Mouse (Mus musculus) forebrain, embryonic 16.5 days (tissue): ENCODE data around the gene Efhd2. TPM values are rescaled to one million over a fixed set of nuclear protein-coding genes. Genes with fewer than 3 reads are reported as not detected.
A peak's percentile ranks its signal among the peaks of the same experiment; 100 is the strongest.

Experiments used
- ATAC-seq: fragments of 200-750 bp; cut with Nextera tagmentation; 2 replicates; pipeline ENCODE4 v1.8.0; 2017; ENCODE audit warnings: mild to moderate bottlenecking, moderate library complexity
- H3K27ac ChIP-seq: fragments of 300-500 bp; sonication (generic); 2 replicates; pipeline ENCODE4 v1.5.1; 2014; ENCODE audit warnings: low read length, control low read depth
- H3K27me3 ChIP-seq: fragments of 300-500 bp; sonication (generic); replicated peaks from 2 replicates; pipeline ENCODE4 v1.6.1; 2014; ENCODE audit warnings: low read length; ENCODE audit not compliant: control insufficient read depth, insufficient read depth
- H3K36me3 ChIP-seq: fragments of 300-500 bp; sonication (generic); 2 replicates; pipeline ENCODE4 v1.6.1; 2014; ENCODE audit not compliant: control insufficient read depth, insufficient read depth
- H3K4me1 ChIP-seq: fragments of 300-500 bp; sonication (generic); replicated peaks from 2 replicates; pipeline ENCODE4 v1.6.1; 2014; ENCODE audit warnings: low read length; ENCODE audit not compliant: control insufficient read depth, insufficient read depth
- H3K4me2 ChIP-seq: fragments of 300-500 bp; sonication (generic); 2 replicates; pipeline ENCODE4 v1.6.1; 2014; ENCODE audit warnings: mild to moderate bottlenecking, low read length, control low read depth
- H3K4me3 ChIP-seq: fragments of 300-500 bp; sonication (generic); replicated peaks from 2 replicates; pipeline ENCODE4 v1.5.1; 2014; ENCODE audit warnings: mild to moderate bottlenecking, low read length, control low read depth
- H3K9ac ChIP-seq: fragments of 300-500 bp; sonication (generic); replicated peaks from 2 replicates; pipeline ENCODE4 v1.6.1; 2014; ENCODE audit warnings: low read depth, low read length, control low read depth
- H3K9me3 ChIP-seq: fragments of 300-500 bp; sonication (generic); 2 replicates; pipeline ENCODE4 v1.6.1; 2016; ENCODE audit warnings: low read length; ENCODE audit not compliant: control insufficient read depth
- WGBS: fragments of 180-500 bp; shearing (Covaris S2); extraction: QIAGEN DNeasy Blood & Tissue Kit; methylation state at CpG from one replicate; pipeline ENCODE4 v1.1.7; 2014; 5-methylcytosine and 5-hydroxymethylcytosine counted together
- polyA plus RNA-seq: library from polyadenylated mRNA; unstranded; fragments of >200 nt; fragmentation: Nextera tagmentation; extraction: Ambion mirVana; gene quantifications from 2 replicates; pipeline ENCODE4 v1.2.1, GENCODE M21; 2015

Gene Efhd2
- polyA plus RNA-seq, 1 experiment from 2014 or later = 69.9 TPM

- ATAC-seq = no peak
- Histone ChIP-seq H3K9me3 (no peaks in the 10 kb centered on the region), H3K4me1 (peaks cover 46% of the 10 kb centered on the region), H3K27me3 (no peaks in the 10 kb centered on the region), H3K36me3 (no peaks in the 10 kb centered on the region), H3K9ac (no peak overlapping the region; the same call in none of the 2 replicates), H3K4me3 (peak overlapping the region; percentile 87), H3K27ac (no peak overlapping the region), H3K4me2 (peak overlapping the region; percentile 80)
- WGBS = 81% methylated on average over 9 of the region's 9 CpGs
Observed at GRCm38 (mm10) chr4:141872977-141873376, 1.7 kb downstream of the Efhd2 start.

GRCm38 (mm10) chr4:141871909-141872308 is 2.8 kb downstream of the Efhd2 start:
- Histone ChIP-seq H3K27me3 (no peaks in the 10 kb centered on the region), H3K4me2 (peak overlapping the region; percentile 80), H3K36me3 (no peaks in the 10 kb centered on the region), H3K4me1 (peaks cover 57% of the 10 kb centered on the region), H3K27ac (peak overlapping the region; percentile 34; the same call in 1 of the 2 replicates), H3K9me3 (no peaks in the 10 kb centered on the region), H3K4me3 (peak overlapping the region; percentile 87), H3K9ac (peak overlapping the region; percentile 1)
- peak; percentile 3; the same call in 1 of the 2 replicates for ATAC-seq
- WGBS = 47% methylated on average over 9 of the region's 9 CpGs

GRCm38 (mm10) chr4:141871333-141871725 is 3.4 kb downstream of the Efhd2 start:
- no peaks in the 10 kb centered on the region for H3K9me3 ChIP-seq
- peaks cover 63% of the 10 kb centered on the region for H3K4me1 ChIP-seq
- no peak overlapping the region for H3K4me3 ChIP-seq
- no peaks in the 10 kb centered on the region for H3K27me3 ChIP-seq
- 88% methylated on average over 3 of the region's 3 CpGs for WGBS
- H3K36me3 ChIP-seq = no peaks in the 10 kb centered on the region
- H3K9ac ChIP-seq = peak overlapping the region; percentile 1; the same call in 1 of the 2 replicates
- H3K4me2 ChIP-seq = peak overlapping the region; percentile 80
- peak overlapping the region; percentile 34; the same call in 1 of the 2 replicates for H3K27ac ChIP-seq
- no peak for ATAC-seq

- H3K4me1 ChIP-seq = peaks cover 64% of the 10 kb centered on the region
- no peak overlapping the region for H3K4me3 ChIP-seq
- no peaks in the 10 kb centered on the region for H3K36me3 ChIP-seq
- H3K9ac ChIP-seq = no peak overlapping the region
- H3K4me2 ChIP-seq = 0 out of 2 replicates have a peak overlapping the region, but pooled peaks have one; percentile 7
- WGBS = 57% methylated on average over 11 of the region's 11 CpGs
- ATAC-seq = no peak
- no peaks in the 10 kb centered on the region for H3K9me3 ChIP-seq
- peak overlapping the region; percentile 39; the same call in 1 of the 2 replicates for H3K27ac ChIP-seq
- H3K27me3 ChIP-seq = no peaks in the 10 kb centered on the region
Observed at GRCm38 (mm10) chr4:141870666-141871332, 3.9 kb downstream of the Efhd2 start.

- Histone ChIP-seq H3K9me3 (no peaks in the 10 kb centered on the region), H3K4me3 (no peak overlapping the region), H3K36me3 (no peaks in the 10 kb centered on the region), H3K4me2 (no peak overlapping the region), H3K27me3 (no peaks in the 10 kb centered on the region), H3K9ac (no peak overlapping the region), H3K4me1 (peaks cover 56% of the 10 kb centered on the region), H3K27ac (no peak overlapping the region)
- 78% methylated on average over 5 of the region's 5 CpGs for WGBS
- no peak for ATAC-seq
Observed at GRCm38 (mm10) chr4:141869436-141870215, 5.1 kb downstream of the Efhd2 start.

- no peaks in the 10 kb centered on the region for H3K36me3 ChIP-seq
- H3K27ac ChIP-seq = no peak overlapping the region
- ATAC-seq = no peak
- no peak overlapping the region for H3K4me2 ChIP-seq
- H3K4me1 ChIP-seq = peaks cover 43% of the 10 kb centered on the region
- no peaks in the 10 kb centered on the region for H3K27me3 ChIP-seq
- no peaks in the 10 kb centered on the region for H3K9me3 ChIP-seq
- WGBS = 55% methylated on average over 10 of the region's 10 CpGs
- no peak overlapping the region for H3K4me3 ChIP-seq
- no peak overlapping the region for H3K9ac ChIP-seq
Observed at GRCm38 (mm10) chr4:141868051-141868450, 6.7 kb downstream of the Efhd2 start.

GRCm38 (mm10) chr4:141867498-141867897 is 7.2 kb downstream of the Efhd2 start:
- Histone ChIP-seq H3K9me3 (no peaks in the 10 kb centered on the region), H3K4me3 (no peak overlapping the region), H3K9ac (0 out of 2 replicates have a peak overlapping the region, but pooled peaks have one; percentile 2), H3K36me3 (no peaks in the 10 kb centered on the region), H3K27me3 (no peaks in the 10 kb centered on the region), H3K4me1 (peaks cover 39% of the 10 kb centered on the region), H3K4me2 (peak overlapping the region; percentile 10; the same call in 1 of the 2 replicates), H3K27ac (peak overlapping the region; percentile 62)
- peak; percentile 52 for ATAC-seq
- 4% methylated on average over 4 of the region's 4 CpGs for WGBS

- Histone ChIP-seq H3K9me3 (no peaks in the 10 kb centered on the region), H3K27me3 (no peaks in the 10 kb centered on the region), H3K27ac (peak overlapping the region; percentile 62), H3K36me3 (no peaks in the 10 kb centered on the region), H3K4me1 (peaks cover 35% of the 10 kb centered on the region), H3K4me3 (no peak overlapping the region), H3K9ac (peak overlapping the region; percentile 2; the same call in 1 of the 2 replicates), H3K4me2 (peak overlapping the region; percentile 10; the same call in 1 of the 2 replicates)
- 13% methylated on average over 10 of the region's 10 CpGs for WGBS
- peak; percentile 64 for ATAC-seq
Observed at GRCm38 (mm10) chr4:141866933-141867490, 7.7 kb downstream of the Efhd2 start.

GRCm38 (mm10) chr4:141865600-141865999 is 9.1 kb downstream of the Efhd2 start:
- WGBS = 88% methylated on average over 5 of the region's 5 CpGs
- no peaks in the 10 kb centered on the region for H3K9me3 ChIP-seq
- no peak for ATAC-seq
- no peak overlapping the region for H3K9ac ChIP-seq
- H3K27me3 ChIP-seq = no peaks in the 10 kb centered on the region
- no peaks in the 10 kb centered on the region for H3K36me3 ChIP-seq
- no peak overlapping the region for H3K4me3 ChIP-seq
- H3K4me2 ChIP-seq = no peak overlapping the region
- H3K27ac ChIP-seq = no peak overlapping the region
- peaks cover 21% of the 10 kb centered on the region for H3K4me1 ChIP-seq
